Mouse (Mus musculus) intestine, postnatal 0 days (tissue): ENCODE data around the gene Ankrd9. TPM values are rescaled to one million over a fixed set of nuclear protein-coding genes. Genes with fewer than 3 reads are reported as not detected.

Experiments
- ATAC-seq: fragments of 200-750 bp; cut with Nextera tagmentation; 2 replicates; pipeline ENCODE4 v1.8.0; 2017; ENCODE audit warnings: mild to moderate bottlenecking, moderate TSS enrichment, moderate library complexity
- H3K27ac ChIP-seq: fragments of 300-500 bp; sonication (generic); 2 replicates; pipeline ENCODE4 v1.5.1; 2014; ENCODE audit warnings: mild to moderate bottlenecking, low read depth, low read length, moderate library complexity
- H3K27me3 ChIP-seq: fragments of 300-500 bp; sonication (generic); replicated peaks from 2 replicates; pipeline ENCODE4 v1.6.1; 2014; ENCODE audit warnings: low read length, mixed read lengths; ENCODE audit not compliant: control insufficient read depth, insufficient read depth
- H3K36me3 ChIP-seq: fragments of 300-500 bp; sonication (generic); 2 replicates; pipeline ENCODE4 v1.6.1; 2014; ENCODE audit warnings: mild to moderate bottlenecking, moderate library complexity; ENCODE audit not compliant: control insufficient read depth, insufficient read depth
- H3K4me1 ChIP-seq: fragments of 300-500 bp; sonication (generic); replicated peaks from 2 replicates; pipeline ENCODE4 v1.6.1; 2014; ENCODE audit warnings: antibody characterized with exemption, low read length, mixed read lengths; ENCODE audit not compliant: control insufficient read depth, insufficient read depth
- H3K4me2 ChIP-seq: fragments of 300-500 bp; sonication (generic); replicated peaks from 2 replicates; pipeline ENCODE4 v1.6.1; 2014; ENCODE audit warnings: low read depth, mild to moderate bottlenecking, moderate library complexity
- H3K4me3 ChIP-seq: fragments of 300-500 bp; sonication (generic); 2 replicates; pipeline ENCODE4 v1.5.1; 2014; ENCODE audit warnings: low read depth, low read length
- H3K9ac ChIP-seq: fragments of 300-500 bp; sonication (generic); 2 replicates; pipeline ENCODE4 v1.6.1; 2014; ENCODE audit warnings: mild to moderate bottlenecking, low read depth, low read length
- H3K9me3 ChIP-seq: fragments of 300-500 bp; sonication (generic); 2 replicates; pipeline ENCODE4 v1.6.1; 2016; ENCODE audit warnings: mixed run types; ENCODE audit not compliant: control insufficient read depth
- CTCF ChIP-seq: sonication (generic); IDR thresholded peaks from 2 replicates; pipeline ENCODE4 v1.5.1; 2016; ENCODE audit warnings: low read depth, mild to moderate bottlenecking, control low read depth, antibody characterized with exemption, moderate library complexity
- WGBS: fragments of 180-500 bp; shearing (Covaris S2); extraction: QIAGEN DNeasy Blood & Tissue Kit; methylation state at CpG from one replicate; pipeline ENCODE4 v1.1.7; 2014; 5-methylcytosine and 5-hydroxymethylcytosine counted together
- polyA plus RNA-seq: library from polyadenylated mRNA; unstranded; fragments of >200 nt; fragmentation: Nextera tagmentation; extraction: Ambion mirVana; gene quantifications from 2 replicates; pipeline ENCODE4 v1.2.1, GENCODE M21; 2015

Ankrd9 gene
- polyA plus RNA-seq: 76.3 and 80.0 TPM in 2 replicates

DNA sequence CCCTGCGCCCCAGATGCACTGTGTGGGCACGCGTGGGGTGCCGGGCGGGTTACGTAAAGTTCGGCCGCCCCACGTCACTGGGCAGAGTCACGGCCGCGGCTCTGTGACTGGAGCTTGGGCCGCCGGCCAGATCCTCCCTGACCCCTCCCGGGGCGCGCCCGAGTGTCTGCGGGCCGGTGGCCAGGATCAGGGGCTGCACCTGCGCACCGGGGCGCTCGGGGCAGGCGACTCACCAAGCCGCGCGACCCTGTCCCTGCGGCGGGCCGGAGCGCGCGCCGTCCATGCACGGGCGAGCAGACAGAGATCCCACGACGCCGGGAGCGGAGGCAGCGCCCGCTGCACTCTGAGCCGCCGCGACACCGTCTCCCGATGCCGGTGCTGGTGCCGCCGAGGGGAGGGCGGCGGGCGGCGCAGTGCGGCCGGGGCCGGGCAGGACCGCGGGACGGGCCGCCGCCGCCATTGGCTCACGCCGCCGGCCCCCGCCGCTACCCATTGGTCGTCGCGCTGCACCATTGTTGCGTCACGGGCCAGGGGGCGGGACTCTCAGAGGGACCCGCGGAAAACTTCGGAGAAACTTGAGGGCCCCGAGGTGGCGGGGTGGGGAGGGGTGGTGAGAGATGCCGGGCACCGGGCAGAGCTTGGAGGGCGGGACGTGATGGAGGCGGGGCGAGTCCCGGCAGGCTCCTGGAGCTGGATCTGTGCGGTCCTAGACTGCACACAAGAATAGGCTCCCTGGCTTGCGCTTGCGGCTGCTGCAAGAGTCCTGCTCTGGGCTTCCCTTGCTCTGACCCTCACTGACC, at the start of gene Ankrd9:
Gene Ankrd9 (minus strand): TSS at position 434 of the 800 bp plus-strand sequence.
- under 1% methylated on average over 67 of the region's 90 CpGs for WGBS
- TF ChIP-seq CTCF: no peak
- Histone ChIP-seq H3K36me3 (peaks cover 37% of the 10 kb centered on the region), H3K27me3 (no peaks in the 10 kb centered on the region), H3K9ac (peak within 1 kb of the TSS; percentile 77), H3K4me3 (peak within 1 kb of the TSS; percentile 53), H3K4me1 (0 out of 2 replicates have a peak, but pooled peaks cover 3% of the 10 kb centered on the region), H3K9me3 (no peaks in the 10 kb centered on the region), H3K27ac (peak within 1 kb of the TSS; percentile 89), H3K4me2 (peak within 1 kb of the TSS; percentile 72)
- ATAC-seq: peak; percentile 86

DNA sequence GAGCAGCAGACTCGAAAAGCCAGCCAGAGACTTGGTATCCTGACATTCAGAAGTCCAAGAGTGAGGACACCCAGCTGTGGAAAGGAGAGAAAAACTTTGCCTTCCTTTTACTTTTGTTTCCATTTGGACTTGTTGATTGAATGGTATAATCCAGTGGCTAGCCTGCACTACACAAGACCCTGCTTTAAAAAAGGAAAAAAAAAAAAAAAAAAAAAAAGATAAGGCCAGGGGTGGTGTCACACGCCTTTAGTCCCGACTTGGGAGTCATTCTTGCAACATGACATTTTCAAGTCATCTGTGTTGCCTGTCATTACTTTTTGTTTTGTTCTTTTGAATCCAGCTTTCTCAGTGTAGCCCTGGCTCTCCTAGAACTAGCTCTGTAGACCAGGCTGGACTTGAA, 42.7 kb upstream of the Ankrd9 start:
- WGBS: 45% methylated on average over 3 of the region's 3 CpGs
- Histone ChIP-seq H3K4me3 (no peak overlapping the region), H3K4me1 (no peaks in the 10 kb centered on the region), H3K27ac (no peak overlapping the region), H3K27me3 (no peaks in the 10 kb centered on the region), H3K4me2 (no peak overlapping the region), H3K9ac (no peak overlapping the region), H3K36me3 (no peaks in the 10 kb centered on the region), H3K9me3 (no peaks in the 10 kb centered on the region)
- ATAC-seq: no peak
- TF ChIP-seq CTCF: no peak

DNA sequence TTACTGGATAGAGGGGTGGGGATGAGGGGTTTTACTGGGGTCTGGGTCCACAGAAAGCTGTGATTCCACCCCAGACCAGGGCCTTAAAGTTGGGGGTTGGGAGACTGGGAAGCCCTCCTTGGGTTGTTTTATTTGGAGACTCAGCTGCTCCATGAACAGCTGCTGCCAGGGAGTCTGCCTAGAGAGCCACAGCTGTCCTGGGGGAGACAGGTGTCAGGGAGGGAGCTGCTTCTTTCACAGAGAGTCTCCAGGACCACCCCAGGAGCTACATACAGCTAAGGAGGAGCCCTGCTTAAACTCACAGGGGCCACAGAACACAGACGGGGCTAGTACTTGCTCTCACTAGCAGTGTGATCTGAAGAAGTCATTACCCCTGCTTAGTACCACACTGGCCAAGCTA, 42.3 kb upstream of the Ankrd9 start:
- Histone ChIP-seq H3K9ac (no peak overlapping the region), H3K4me2 (no peak overlapping the region), H3K27ac (no peak overlapping the region), H3K36me3 (no peaks in the 10 kb centered on the region), H3K27me3 (no peaks in the 10 kb centered on the region), H3K9me3 (no peaks in the 10 kb centered on the region), H3K4me1 (no peaks in the 10 kb centered on the region), H3K4me3 (no peak overlapping the region)
- TF ChIP-seq CTCF: no peak
- 52% methylated on average over 1 of the region's 1 CpGs for WGBS
- no peak for ATAC-seq

DNA sequence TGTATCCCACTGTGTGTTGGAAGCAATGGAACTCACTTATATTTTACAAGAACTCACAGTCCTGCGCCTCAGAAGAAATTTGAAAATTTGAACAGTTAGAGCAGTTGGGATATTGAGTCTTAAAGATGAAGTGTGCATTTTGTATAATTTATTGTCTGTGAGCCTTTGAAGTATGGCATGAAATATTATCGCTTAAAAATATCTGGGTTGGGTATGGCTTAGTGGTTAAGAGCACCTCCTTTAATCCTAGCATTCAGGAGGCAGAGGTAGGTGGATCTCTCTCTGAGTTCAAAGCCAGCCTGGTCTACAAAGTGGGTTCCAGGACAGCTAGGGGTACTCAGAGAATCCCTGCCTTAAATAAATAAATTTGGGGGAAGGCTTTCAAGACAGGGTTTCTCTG, 40.2 kb upstream of the Ankrd9 start:
- H3K4me2 ChIP-seq: no peak overlapping the region
- no peak overlapping the region for H3K27ac ChIP-seq
- H3K9ac ChIP-seq: no peak overlapping the region
- no peak for TF ChIP-seq CTCF
- WGBS: 97% methylated on average over 2 of the region's 2 CpGs
- no peak overlapping the region for H3K4me3 ChIP-seq
- no peaks in the 10 kb centered on the region for H3K9me3 ChIP-seq
- no peaks in the 10 kb centered on the region for H3K36me3 ChIP-seq
- no peaks in the 10 kb centered on the region for H3K27me3 ChIP-seq
- H3K4me1 ChIP-seq: no peaks in the 10 kb centered on the region
- no peak for ATAC-seq

DNA sequence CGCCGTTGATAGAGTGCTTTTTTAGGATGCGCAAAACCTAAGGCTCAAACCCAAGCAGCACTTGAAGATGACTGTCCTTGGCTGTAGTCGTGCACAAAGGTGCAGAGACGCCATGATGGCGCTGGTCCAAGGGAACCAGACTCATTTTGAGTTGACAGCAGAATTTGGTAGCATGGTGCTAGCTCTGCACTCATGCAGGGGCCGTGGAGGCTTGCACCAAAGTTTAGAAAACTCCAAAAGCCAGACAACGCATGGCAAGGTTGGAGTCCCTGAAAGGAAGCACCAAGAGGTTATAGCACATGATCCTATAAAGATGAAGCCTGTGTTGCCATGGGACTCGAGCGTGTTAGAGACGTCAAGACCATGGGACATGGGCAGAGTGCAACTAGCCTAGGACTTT, 39.2 kb upstream of the Ankrd9 start:
- Histone ChIP-seq H3K36me3 (no peaks in the 10 kb centered on the region), H3K4me1 (no peaks in the 10 kb centered on the region), H3K9ac (no peak overlapping the region), H3K27me3 (no peaks in the 10 kb centered on the region), H3K4me3 (no peak overlapping the region), H3K4me2 (no peak overlapping the region), H3K27ac (no peak overlapping the region), H3K9me3 (no peaks in the 10 kb centered on the region)
- 90% methylated on average over 11 of the region's 11 CpGs for WGBS
- TF ChIP-seq CTCF: no peak
- no peak for ATAC-seq

DNA sequence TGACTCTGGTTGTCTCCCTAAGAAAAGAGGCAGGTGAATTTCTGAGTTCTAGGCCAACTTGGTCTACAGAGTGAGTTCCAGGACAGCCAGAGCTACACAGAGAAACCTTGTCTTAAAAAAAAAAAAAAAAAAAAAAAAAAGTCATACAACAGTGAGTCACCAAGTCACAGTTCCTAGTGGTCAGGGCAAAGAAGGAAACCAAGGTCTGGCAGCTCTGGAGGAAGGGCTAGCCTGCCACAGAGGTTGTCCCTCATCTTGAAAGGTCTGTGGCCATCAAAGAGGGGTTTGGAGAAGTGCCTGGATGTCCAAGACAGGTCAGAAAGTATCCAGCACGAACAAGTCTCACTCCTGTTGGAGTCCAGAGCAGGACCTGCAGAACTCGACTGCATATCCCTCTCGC, 38.0 kb upstream of the Ankrd9 start:
- Histone ChIP-seq H3K4me1 (no peaks in the 10 kb centered on the region), H3K27ac (no peak overlapping the region), H3K4me3 (no peak overlapping the region), H3K9ac (no peak overlapping the region), H3K27me3 (no peaks in the 10 kb centered on the region), H3K4me2 (no peak overlapping the region), H3K9me3 (no peaks in the 10 kb centered on the region), H3K36me3 (no peaks in the 10 kb centered on the region)
- no peak for ATAC-seq
- 76% methylated on average over 3 of the region's 3 CpGs for WGBS
- no peak for TF ChIP-seq CTCF
